Mouse (Mus musculus) E14TG2a.4 (cell line): ENCODE measurements around the gene Cep83.

ENCODE experiments used
- H3K27me3 ChIP-seq: 2 replicates; pipeline ENCODE4 v1.6.1; 2014; ENCODE audit warnings: low read length, control low read depth; ENCODE audit not compliant: insufficient read depth
- H3K36me3 ChIP-seq: 2 replicates; pipeline ENCODE4 v1.6.1; 2014; ENCODE audit warnings: low read length, control low read depth; ENCODE audit not compliant: insufficient read depth
- H3K4me1 ChIP-seq: replicated peaks from 2 replicates; pipeline ENCODE4 v1.6.1; 2014; ENCODE audit warnings: low read depth, low read length, control low read depth
- H3K4me3 ChIP-seq: replicated peaks from 2 replicates; pipeline ENCODE4 v1.5.1; 2014; ENCODE audit warnings: mild to moderate bottlenecking, low read length
- H3K9me3 ChIP-seq: 2 replicates; pipeline ENCODE4 v1.6.1; 2014; ENCODE audit warnings: low read length, control low read depth
- CTCF ChIP-seq: conservative IDR thresholded peaks from 2 replicates; pipeline ENCODE4 v1.5.1; 2014; ENCODE audit warnings: low read length
- NANOG ChIP-seq: IDR thresholded peaks from 2 replicates; pipeline ENCODE4 v1.6.1; 2014; ENCODE audit warnings: borderline replicate concordance, low read length, mixed read lengths
- POU5F1 ChIP-seq: IDR thresholded peaks from 2 replicates; pipeline ENCODE4 v1.6.1; 2014; ENCODE audit warnings: low read length, borderline replicate concordance

Cep83 gene

DNA sequence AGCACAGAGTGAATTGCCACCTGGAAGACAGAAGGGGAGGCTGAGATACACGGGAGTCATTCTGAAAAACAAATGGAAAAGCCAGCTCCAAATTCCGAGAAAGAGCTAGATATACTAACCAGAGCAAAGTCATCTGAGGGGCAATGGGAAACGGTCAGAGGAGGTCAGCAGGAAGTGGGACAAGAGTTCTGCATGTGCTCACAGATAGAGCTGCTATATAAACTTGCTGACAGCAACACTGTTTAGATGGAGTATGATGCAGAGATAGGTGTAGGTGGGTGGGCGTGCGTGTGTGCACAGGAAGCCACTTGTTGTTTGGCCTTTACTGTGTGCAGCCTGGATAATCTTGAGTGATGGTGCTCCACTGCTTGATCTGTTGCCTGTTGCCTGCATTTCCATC lies 109.7 kb downstream of the Cep83 start:
- H3K4me1 ChIP-seq = peaks cover 5% of the 10 kb centered on the region; the same call in 1 of the 2 replicates
- TF ChIP-seq CTCF (no peak), POU5F1 (no peak), NANOG (no peak)
- peaks cover 13% of the 10 kb centered on the region; the same call in 1 of the 2 replicates for H3K36me3 ChIP-seq
- no peaks in the 10 kb centered on the region for H3K9me3 ChIP-seq
- H3K4me3 ChIP-seq = no peak overlapping the region
- no peaks in the 10 kb centered on the region for H3K27me3 ChIP-seq

DNA sequence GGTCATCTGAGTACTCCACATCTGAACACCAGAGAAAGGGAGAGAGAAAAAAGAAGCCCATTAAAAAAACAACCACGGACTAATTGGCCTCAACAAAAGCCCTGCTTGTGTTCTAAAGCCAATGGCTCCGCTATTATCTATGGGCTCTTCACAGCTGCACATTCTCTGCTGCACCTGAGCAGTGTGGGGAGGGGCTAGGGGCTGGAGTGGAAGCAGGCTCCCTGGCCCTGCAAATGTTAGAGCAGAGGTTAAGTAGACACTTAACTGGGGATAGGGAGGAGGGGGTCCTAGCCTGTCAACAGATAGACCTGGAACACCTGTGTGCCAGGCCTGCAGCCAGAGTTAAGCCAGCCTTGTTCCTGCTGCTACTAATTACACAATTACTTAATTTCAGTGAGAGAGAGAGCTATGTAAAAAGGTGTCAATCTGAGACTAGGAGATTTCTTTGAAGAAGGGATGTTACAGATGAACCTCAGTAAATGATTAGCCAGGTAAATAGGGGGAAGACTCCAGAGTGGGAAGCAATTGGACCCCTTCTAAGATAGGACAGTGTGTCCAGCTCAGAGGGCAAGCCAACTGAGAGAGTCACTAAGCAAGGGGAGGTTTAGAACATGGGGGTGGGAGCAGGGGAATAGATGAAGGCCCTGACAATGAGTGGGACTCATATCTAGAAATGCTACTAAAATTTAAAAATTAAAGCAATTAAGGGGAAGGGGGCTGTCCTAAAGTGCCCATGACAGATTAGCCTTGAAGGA lies 111.2 kb downstream of the Cep83 start:
- TF ChIP-seq CTCF (no peak), POU5F1 (no peak), NANOG (no peak; the same call in 1 of the 2 replicates)
- H3K36me3 ChIP-seq = peaks cover 9% of the 10 kb centered on the region; the same call in 1 of the 2 replicates
- no peaks in the 10 kb centered on the region for H3K27me3 ChIP-seq
- H3K9me3 ChIP-seq = no peaks in the 10 kb centered on the region
- no peak overlapping the region for H3K4me3 ChIP-seq
- peaks cover 5% of the 10 kb centered on the region; the same call in 1 of the 2 replicates for H3K4me1 ChIP-seq

DNA sequence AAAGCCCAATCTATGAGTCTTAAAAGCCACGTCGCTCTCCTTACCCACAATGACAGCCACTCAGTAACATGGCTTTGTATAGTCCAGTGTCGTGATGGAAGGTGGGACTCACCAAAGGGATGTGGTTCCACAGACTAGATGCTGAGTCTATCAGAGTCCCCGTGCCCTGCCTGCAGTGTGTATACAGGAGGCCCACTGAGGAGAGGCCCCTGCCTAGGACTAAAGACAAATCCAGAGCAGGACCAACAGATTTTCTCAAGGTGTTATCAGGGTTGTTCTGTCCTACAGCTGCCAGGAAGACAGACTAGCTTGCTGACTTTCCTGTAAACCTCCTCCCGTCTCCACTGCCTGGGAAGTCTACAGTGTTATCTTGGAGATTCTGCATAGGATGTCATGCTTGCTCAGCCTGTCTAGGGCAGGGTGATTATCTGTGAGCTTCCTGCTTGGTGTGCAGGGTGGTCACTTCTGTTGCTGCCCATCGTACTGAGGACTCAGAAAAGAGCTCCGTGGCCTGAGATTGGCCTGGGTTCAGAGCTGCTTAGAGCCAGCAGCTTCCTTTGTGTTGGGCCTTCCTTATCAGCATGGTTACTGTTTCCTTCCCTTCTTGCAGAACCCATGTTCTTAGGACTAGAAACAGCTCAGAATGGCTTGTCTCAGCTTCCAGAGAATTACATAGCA lies 112.4 kb downstream of the Cep83 start:
- no peak for TF ChIP-seq POU5F1

DNA sequence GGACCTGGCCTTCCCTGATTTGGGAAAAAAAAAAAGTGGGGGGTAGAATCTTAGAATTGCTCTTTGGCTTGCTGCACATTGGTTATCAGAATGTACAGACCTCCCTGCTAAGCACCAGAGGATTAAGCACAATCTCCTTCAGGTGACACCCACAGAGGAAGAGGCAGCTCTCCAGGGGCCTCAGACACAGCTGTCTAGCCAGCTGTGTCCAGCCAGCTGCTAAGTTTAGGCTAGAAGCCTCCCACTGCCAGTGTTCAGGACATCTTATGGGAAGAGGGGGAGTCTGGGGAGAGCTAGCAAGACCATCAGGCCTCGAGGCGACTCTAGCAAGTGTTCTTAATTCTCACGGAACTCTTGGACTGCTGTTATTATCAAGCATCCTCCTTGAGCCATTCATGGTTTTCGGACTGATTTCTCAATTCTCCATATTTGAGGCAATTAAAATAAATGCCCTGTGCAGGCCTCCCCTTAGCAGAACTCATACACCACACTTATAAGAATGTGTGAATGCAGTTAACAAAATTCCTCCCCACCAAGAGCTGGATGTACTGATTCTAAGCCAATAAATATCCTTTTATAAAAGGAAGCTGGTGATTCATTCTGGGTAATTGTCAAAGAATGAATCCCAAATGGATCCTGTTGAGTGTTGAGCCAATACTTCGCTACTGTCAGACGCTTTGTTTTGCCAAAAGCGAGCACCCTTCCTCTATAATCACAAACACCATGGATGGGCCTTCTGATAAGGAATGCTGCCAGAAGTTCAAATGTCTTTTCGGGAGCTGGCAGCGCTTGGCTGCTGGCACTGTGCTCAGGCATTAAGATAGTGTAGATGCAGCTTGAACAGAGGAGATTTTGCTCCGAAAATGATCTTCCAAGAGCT lies 115.8 kb downstream of the Cep83 start:
- Histone ChIP-seq H3K27me3 (no peaks in the 10 kb centered on the region), H3K9me3 (peaks cover 10% of the 10 kb centered on the region; the same call in 1 of the 2 replicates), H3K4me3 (no peak overlapping the region), H3K36me3 (no peaks in the 10 kb centered on the region), H3K4me1 (peaks cover 4% of the 10 kb centered on the region; the same call in 1 of the 2 replicates)
- TF ChIP-seq NANOG (no peak), CTCF (no peak), POU5F1 (no peak)

More for the DNA sequence above, 112.4 kb downstream of the Cep83 start:
- Histone ChIP-seq H3K9me3 (no peaks in the 10 kb centered on the region), H3K4me1 (peaks cover 5% of the 10 kb centered on the region; the same call in 1 of the 2 replicates), H3K27me3 (no peaks in the 10 kb centered on the region), H3K4me3 (no peak overlapping the region), H3K36me3 (peaks cover 3% of the 10 kb centered on the region; the same call in 1 of the 2 replicates)

DNA sequence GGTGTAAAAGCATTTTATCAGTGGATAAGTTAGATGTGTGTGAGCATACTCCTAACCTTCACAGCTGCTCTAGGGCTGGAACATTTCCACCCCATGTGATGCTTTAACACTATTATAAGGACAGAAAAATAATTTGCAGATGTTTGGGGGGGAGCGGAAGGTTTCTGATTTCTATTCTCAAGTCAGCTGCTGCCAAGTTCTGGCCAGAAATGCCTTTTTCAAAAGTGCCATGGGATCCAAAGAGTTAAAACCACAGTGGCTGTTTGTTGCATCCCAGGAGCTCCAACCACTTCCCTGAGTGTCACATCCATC lies 116.4 kb downstream of the Cep83 start:
- Histone ChIP-seq H3K4me1 (no peaks in the 10 kb centered on the region), H3K9me3 (peaks cover 10% of the 10 kb centered on the region; the same call in 1 of the 2 replicates), H3K4me3 (no peak overlapping the region), H3K36me3 (no peaks in the 10 kb centered on the region), H3K27me3 (no peaks in the 10 kb centered on the region)
- no peak for TF ChIP-seq CTCF
- no peak for TF ChIP-seq NANOG
- TF ChIP-seq POU5F1 = no peak

DNA sequence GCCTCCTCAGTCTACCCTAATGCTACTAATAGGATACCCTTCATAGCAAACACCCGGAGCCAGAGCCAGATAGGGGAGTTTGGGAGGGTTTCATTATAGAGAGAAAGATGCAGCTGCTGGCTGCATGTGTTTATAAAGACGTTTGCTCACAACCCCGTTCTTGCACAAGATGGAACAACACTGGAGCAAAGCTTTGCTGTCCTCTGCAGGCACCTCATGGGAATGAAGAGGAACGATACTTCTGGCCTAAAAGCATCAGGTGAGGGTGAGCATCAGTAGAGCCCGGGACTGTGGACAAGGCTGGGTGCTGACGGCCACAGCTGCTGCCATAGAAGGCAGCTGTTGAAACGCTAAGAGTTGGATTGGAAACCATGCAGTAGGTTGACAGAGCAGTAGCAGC lies 118.9 kb downstream of the Cep83 start:
- Histone ChIP-seq H3K36me3 (no peaks in the 10 kb centered on the region), H3K4me3 (no peak overlapping the region), H3K4me1 (no peaks in the 10 kb centered on the region), H3K27me3 (no peaks in the 10 kb centered on the region), H3K9me3 (peaks cover 10% of the 10 kb centered on the region; the same call in 1 of the 2 replicates)
- no peak for TF ChIP-seq CTCF
- no peak for TF ChIP-seq NANOG
- TF ChIP-seq POU5F1 = no peak

DNA sequence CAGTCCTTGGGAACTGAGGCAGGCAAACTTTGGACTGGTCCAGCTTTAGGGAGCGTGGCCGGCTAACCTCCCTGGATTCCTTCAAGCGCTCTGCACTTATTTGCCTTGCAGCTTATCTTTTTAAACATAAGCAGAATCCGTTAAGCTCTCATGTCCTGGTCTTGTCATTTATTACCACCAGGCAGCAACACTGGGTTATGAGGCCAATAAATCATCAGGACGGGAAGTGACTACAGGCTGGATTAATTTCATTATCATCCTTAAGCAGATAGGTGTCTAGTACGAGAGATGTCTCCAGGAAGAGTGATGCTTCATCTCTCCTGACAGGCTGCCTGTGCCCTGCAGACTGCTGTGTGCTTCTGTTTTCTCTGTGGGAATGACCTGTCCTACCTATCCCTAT lies 119.8 kb downstream of the Cep83 start:
- TF ChIP-seq NANOG (no peak), CTCF (no peak), POU5F1 (no peak)
- H3K4me1 ChIP-seq = no peaks in the 10 kb centered on the region
- peaks cover 10% of the 10 kb centered on the region; the same call in 1 of the 2 replicates for H3K9me3 ChIP-seq
- H3K4me3 ChIP-seq = no peak overlapping the region
- H3K36me3 ChIP-seq = no peaks in the 10 kb centered on the region
- no peaks in the 10 kb centered on the region for H3K27me3 ChIP-seq

DNA sequence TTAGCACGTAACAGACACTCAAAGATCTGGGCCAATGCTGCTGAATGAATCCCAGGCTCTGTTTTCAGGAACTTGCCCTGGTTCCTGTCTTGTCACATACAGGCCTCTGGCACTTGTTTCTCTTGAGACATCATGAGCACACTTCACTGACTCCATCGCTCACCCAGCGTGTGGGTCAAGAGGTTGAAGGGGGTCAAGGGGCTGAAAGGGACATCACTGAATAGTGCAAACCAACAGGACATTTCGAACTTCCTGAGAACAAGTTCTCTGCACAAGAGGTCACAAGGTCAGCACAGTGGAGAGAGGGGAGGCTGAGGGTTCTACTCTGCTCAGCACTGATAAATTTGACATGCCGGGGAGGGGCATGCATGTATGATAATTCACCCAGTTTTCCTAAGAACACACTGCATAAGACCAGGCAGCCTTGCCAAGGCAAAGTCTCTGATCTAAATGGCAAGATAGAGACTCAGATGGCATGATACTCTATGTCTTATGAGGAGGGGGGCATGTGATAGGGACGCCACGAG lies 121.6 kb downstream of the Cep83 start:
- H3K36me3 ChIP-seq = no peaks in the 10 kb centered on the region
- TF ChIP-seq CTCF (no peak), POU5F1 (no peak), NANOG (no peak)
- peaks cover 10% of the 10 kb centered on the region; the same call in 1 of the 2 replicates for H3K9me3 ChIP-seq
- no peak overlapping the region for H3K4me3 ChIP-seq
- no peaks in the 10 kb centered on the region for H3K4me1 ChIP-seq
- no peaks in the 10 kb centered on the region for H3K27me3 ChIP-seq
